In genomic region chr4:83956252-83956904, GRCm38 (mm10) we compare ENCODE assay signal across 26 mouse cellular contexts.
A peak's percentile ranks its signal among the peaks of the same experiment; 100 is the strongest.
DNase-seq lines count a peak whose midpoint lies in the region; ATAC-seq lines count a peak whose summit lies in the region.
"Had no signal": no experiment of that assay in that cellular context is flagged by ENCODE, and none has a peak within 500 bp of the region (broad histone marks: within the 10 kb centered on the region; RNA-seq: fewer than 3 reads in every experiment).

No protein-coding gene starts in this region.

- DNase-seq in intestine, embryonic 14.5 days (ENCODE audit: low spot score), result peak; percentile 42
- peak; percentile 17 for DNase-seq in cerebellum, adult 9-10 months
- DNase-seq in embryonic facial prominence, embryonic 11.5 days (ENCODE audit: low spot score), result no peak
- DNase-seq in T-cell, adult 2 months (ENCODE audit: low spot score), result no peak
- DNase-seq in right cerebral cortex, postnatal 25 days, result no peak
- DNase-seq: forebrain, postnatal 0 days; heart, postnatal 14 days; kidney, postnatal 4 days; layer of hippocampus, adult 9-11 months; left cerebral cortex, postnatal 4 days; lung, adult 2 months; lung, postnatal 36 days; right cerebral cortex, postnatal 4 days; thymus, postnatal 14 days had no signal

- no peak overlapping the region for H3K9ac ChIP-seq in intestine, embryonic 14.5 days (ENCODE audit: low read length)
- no peak overlapping the region for H3K9ac ChIP-seq in intestine, embryonic 15.5 days
- H3K9ac ChIP-seq in embryonic facial prominence, embryonic 11.5 days (replicated peaks; ENCODE audit: low read length), result no peak overlapping the region
- no peak overlapping the region for H3K9ac ChIP-seq in forebrain, embryonic 12.5 days
- H3K9ac ChIP-seq: forebrain, postnatal 0 days; heart, embryonic 12.5 days; hindbrain, embryonic 12.5 days; kidney, embryonic 15.5 days; liver, embryonic 12.5 days; neural tube, embryonic 15.5 days had no signal

- no peak for ATAC-seq in intestine, embryonic 14.5 days (replicated peaks; ENCODE audit: low FRiP score, low TSS enrichment, low read depth)
- ATAC-seq in intestine, embryonic 15.5 days, result no peak
- peak; percentile 34; the same call in 1 of the 2 replicates for ATAC-seq in embryonic facial prominence, embryonic 11.5 days (replicated peaks; ENCODE audit: insufficient number of reproducible peaks, low FRiP score, low TSS enrichment, low read depth)
- ATAC-seq in forebrain, embryonic 12.5 days (ENCODE audit: low FRiP score), result no peak
- ATAC-seq: forebrain, postnatal 0 days; intestine, embryonic 16.5 days; liver, embryonic 12.5 days; midbrain, embryonic 16.5 days had no signal

- H3K9me3 ChIP-seq in intestine, embryonic 14.5 days (ENCODE audit: control insufficient read depth, low read length), result no peaks in the 10 kb centered on the region
- H3K9me3 ChIP-seq in intestine, embryonic 15.5 days, result no peaks in the 10 kb centered on the region
- no peaks in the 10 kb centered on the region for H3K9me3 ChIP-seq in embryonic facial prominence, embryonic 11.5 days (replicated peaks; ENCODE audit: control insufficient read depth, low read length)
- H3K9me3 ChIP-seq in forebrain, embryonic 12.5 days, result no peaks in the 10 kb centered on the region; the same call in 1 of the 2 replicates
- H3K9me3 ChIP-seq: hindbrain, embryonic 12.5 days; liver, embryonic 12.5 days; neural tube, embryonic 15.5 days had no signal

- no peak overlapping the region for H3K27ac ChIP-seq in intestine, embryonic 14.5 days (ENCODE audit: low read depth)
- no peak overlapping the region for H3K27ac ChIP-seq in intestine, embryonic 15.5 days
- H3K27ac ChIP-seq in embryonic facial prominence, embryonic 11.5 days (replicated peaks; ENCODE audit: low read depth, low read length), result no peak overlapping the region
- no peak overlapping the region for H3K27ac ChIP-seq in forebrain, embryonic 12.5 days
- H3K27ac ChIP-seq: hindbrain, embryonic 12.5 days; kidney, embryonic 15.5 days; left cerebral cortex, adult 2 months; liver, embryonic 12.5 days; neural tube, embryonic 15.5 days; stomach, postnatal 0 days had no signal

- H3K27me3 ChIP-seq in intestine, embryonic 14.5 days (replicated peaks; ENCODE audit: control insufficient read depth, insufficient read depth, low read length), result no peaks in the 10 kb centered on the region
- H3K27me3 ChIP-seq in intestine, embryonic 15.5 days (replicated peaks), result no peaks in the 10 kb centered on the region
- H3K27me3 ChIP-seq in embryonic facial prominence, embryonic 11.5 days (ENCODE audit: control insufficient read depth, insufficient read depth, low read length), result no peaks in the 10 kb centered on the region
- no peaks in the 10 kb centered on the region for H3K27me3 ChIP-seq in forebrain, embryonic 12.5 days
- H3K27me3 ChIP-seq: CH12.LX; heart, embryonic 12.5 days; hindbrain, embryonic 12.5 days; kidney, embryonic 15.5 days; liver, embryonic 12.5 days; neural tube, embryonic 15.5 days had no signal

- no peaks in the 10 kb centered on the region for H3K36me3 ChIP-seq in intestine, embryonic 14.5 days (ENCODE audit: control insufficient read depth, insufficient read depth, low read length)
- no peaks in the 10 kb centered on the region for H3K36me3 ChIP-seq in intestine, embryonic 15.5 days
- no peaks in the 10 kb centered on the region for H3K36me3 ChIP-seq in embryonic facial prominence, embryonic 11.5 days (replicated peaks; ENCODE audit: control insufficient read depth, insufficient read depth, low read depth, low read length)
- H3K36me3 ChIP-seq in forebrain, embryonic 12.5 days (replicated peaks), result no peaks in the 10 kb centered on the region
- H3K36me3 ChIP-seq: heart, embryonic 12.5 days; hindbrain, embryonic 12.5 days; kidney, embryonic 15.5 days; liver, embryonic 12.5 days; neural tube, embryonic 15.5 days had no signal

- H3K4me3 ChIP-seq in intestine, embryonic 14.5 days (ENCODE audit: low read depth, low read length), result no peak overlapping the region
- H3K4me3 ChIP-seq in intestine, embryonic 15.5 days (replicated peaks), result no peak overlapping the region
- no peak overlapping the region for H3K4me3 ChIP-seq in embryonic facial prominence, embryonic 11.5 days (ENCODE audit: low read depth, low read length)
- H3K4me3 ChIP-seq in forebrain, embryonic 12.5 days (replicated peaks), result no peak overlapping the region
- H3K4me3 ChIP-seq: heart, embryonic 12.5 days; hindbrain, embryonic 12.5 days; kidney, embryonic 15.5 days; left cerebral cortex, adult 2 months; liver, embryonic 12.5 days; neural tube, embryonic 15.5 days had no signal

- H3K4me1 ChIP-seq in intestine, embryonic 14.5 days (replicated peaks; ENCODE audit: control insufficient read depth, insufficient read depth, low read length), result no peaks in the 10 kb centered on the region
- no peaks in the 10 kb centered on the region for H3K4me1 ChIP-seq in intestine, embryonic 15.5 days (replicated peaks)
- no peaks in the 10 kb centered on the region for H3K4me1 ChIP-seq in embryonic facial prominence, embryonic 11.5 days (ENCODE audit: control insufficient read depth, insufficient read depth, low read length)
- no peaks in the 10 kb centered on the region for H3K4me1 ChIP-seq in forebrain, embryonic 12.5 days
- H3K4me1 ChIP-seq: heart, embryonic 12.5 days; hindbrain, embryonic 12.5 days; liver, embryonic 12.5 days; neural tube, embryonic 15.5 days had no signal

- WGBS in intestine, embryonic 14.5 days, result 92% methylated on average over 12 of the region's 12 CpGs
- WGBS in intestine, embryonic 15.5 days, result 90% methylated on average over 12 of the region's 12 CpGs
- 95% methylated on average over 12 of the region's 12 CpGs for WGBS in embryonic facial prominence, embryonic 11.5 days
- WGBS in forebrain, embryonic 12.5 days, result 91% methylated on average over 12 of the region's 12 CpGs

- no peak overlapping the region for H3K4me2 ChIP-seq in intestine, embryonic 14.5 days (ENCODE audit: low read length)
- H3K4me2 ChIP-seq in intestine, embryonic 15.5 days (replicated peaks), result no peak overlapping the region
- H3K4me2 ChIP-seq in embryonic facial prominence, embryonic 11.5 days (ENCODE audit: low read depth, low read length), result no peak overlapping the region
- no peak overlapping the region for H3K4me2 ChIP-seq in forebrain, embryonic 12.5 days
- H3K4me2 ChIP-seq: heart, embryonic 12.5 days; hindbrain, embryonic 12.5 days; kidney, embryonic 15.5 days; liver, embryonic 12.5 days; neural tube, embryonic 15.5 days had no signal

Comparison
In these comparisons a context has a peak if more than half of its experiments do, and no peak if none do; other contexts are left out.
1. DNase-seq: peak in intestine, embryonic 14.5 days (single experiment) and cerebellum, adult 9-10 months (single experiment); none in embryonic facial prominence, embryonic 11.5 days (single experiment), T-cell, adult 2 months (single experiment) and right cerebral cortex, postnatal 25 days (single experiment).